Comparison of ENCODE assay signal across 31 mouse cellular contexts in genomic region chr4:49581256-49581655, GRCm38 (mm10). TPM values are rescaled to one million over a fixed set of nuclear protein-coding genes. Genes with fewer than 3 reads are reported as not detected.
DNase-seq lines count a peak whose midpoint lies in the region; ATAC-seq and TF ChIP-seq lines count a peak whose summit lies in the region.
"Had no signal": no experiment of that assay in that cellular context is flagged by ENCODE, and none has a peak within 500 bp of the region (broad histone marks: within the 10 kb centered on the region; RNA-seq: fewer than 3 reads in every experiment).

No protein-coding gene starts in this region.

- TF ChIP-seq CTCF in liver, postnatal 0 days (IDR thresholded peaks at IDR 0.05; ENCODE audit: low read depth), result no peak

- no peak for DNase-seq in heart, postnatal 14 days
- peak; percentile 54 for DNase-seq in c-Kit-positive CD71-positive TER-119-negative erythroid progenitor cells, embryonic 14.5 days (ENCODE audit: low read depth)
- no peak for DNase-seq in liver, postnatal 0 days
- DNase-seq in spleen, postnatal 4 days (ENCODE audit: low spot score in 2 of 2), result no peak
- DNase-seq: adrenal gland, postnatal 25 days; cerebellum, adult 8-10 months; cerebellum, postnatal 36 days; embryo, embryonic 11 days; heart, adult 2 months; heart, postnatal 10 days; kidney, adult 2 months; layer of hippocampus, adult 9-11 months; midbrain, embryonic 14.5 days; retina, postnatal 1 day; right cerebral cortex, postnatal 14 days; thymus, postnatal 14 days had no signal

- peaks cover 26% of the 10 kb centered on the region for H3K4me1 ChIP-seq in heart, embryonic 12.5 days (replicated peaks)
- peaks cover 41% of the 10 kb centered on the region for H3K4me1 ChIP-seq in liver, embryonic 12.5 days
- H3K4me1 ChIP-seq in liver, postnatal 0 days (ENCODE audit: insufficient read depth), result no peaks in the 10 kb centered on the region
- H3K4me1 ChIP-seq in hindbrain, embryonic 13.5 days (replicated peaks), result peaks cover 9% of the 10 kb centered on the region; the same call in 1 of the 2 replicates
- H3K4me1 ChIP-seq: hindbrain, embryonic 10.5 days; limb, embryonic 10.5 days had no signal

- WGBS in heart, embryonic 12.5 days, result 50% methylated on average over 4 of the region's 4 CpGs
- 17% methylated on average over 4 of the region's 4 CpGs for WGBS in liver, embryonic 12.5 days (ENCODE audit: insufficient replicate concordance)
- WGBS in liver, postnatal 0 days (ENCODE audit: insufficient replicate concordance), result 34% methylated on average over 4 of the region's 4 CpGs
- 70% methylated on average over 4 of the region's 4 CpGs for WGBS in hindbrain, embryonic 13.5 days

- no peak overlapping the region for H3K4me2 ChIP-seq in heart, embryonic 12.5 days
- peak overlapping the region; percentile 45 for H3K4me2 ChIP-seq in liver, embryonic 12.5 days
- H3K4me2 ChIP-seq in liver, postnatal 0 days (ENCODE audit: low read depth, low read length), result 0 out of 2 replicates have a peak overlapping the region, but pooled peaks have one; percentile 26
- no peak overlapping the region for H3K4me2 ChIP-seq in hindbrain, embryonic 13.5 days
- H3K4me2 ChIP-seq: embryonic facial prominence, embryonic 13.5 days; forebrain, embryonic 12.5 days; heart, embryonic 13.5 days; limb, embryonic 15.5 days; lung, embryonic 15.5 days; neural tube, embryonic 15.5 days had no signal

- intact Hi-C loops in heart, postnatal 14 days (cut with DNase I), result no loop called here

- no peak overlapping the region for H3K4me3 ChIP-seq in heart, embryonic 12.5 days
- 0 out of 2 replicates have a peak overlapping the region, but pooled peaks have one; percentile 1 for H3K4me3 ChIP-seq in liver, embryonic 12.5 days
- no peak overlapping the region for H3K4me3 ChIP-seq in liver, postnatal 0 days (ENCODE audit: low read depth, low read length)
- no peak overlapping the region for H3K4me3 ChIP-seq in hindbrain, embryonic 13.5 days
- H3K4me3 ChIP-seq: embryonic facial prominence, embryonic 13.5 days; erythroblast, embryonic 14.5 days; forebrain, embryonic 12.5 days; heart, adult 2 months; heart, embryonic 13.5 days; hindbrain, embryonic 10.5 days; limb, embryonic 10.5 days; limb, embryonic 15.5 days; lung, embryonic 15.5 days; neural tube, embryonic 15.5 days had no signal

- ATAC-seq in heart, embryonic 12.5 days (ENCODE audit: insufficient number of reproducible peaks, low FRiP score), result peak; percentile 53; the same call in 1 of the 2 replicates
- ATAC-seq in liver, embryonic 12.5 days, result peak; percentile 97
- peak; percentile 84 for ATAC-seq in liver, postnatal 0 days
- no peak for ATAC-seq in hindbrain, embryonic 13.5 days (ENCODE audit: low FRiP score)
- no peak for ATAC-seq in frontal cortex, adult (ENCODE audit: low TSS enrichment)
- ATAC-seq: hindbrain, embryonic 16.5 days had no signal

- H3K27me3 ChIP-seq in heart, embryonic 12.5 days (replicated peaks), result no peaks in the 10 kb centered on the region
- H3K27me3 ChIP-seq in liver, embryonic 12.5 days (replicated peaks), result no peaks in the 10 kb centered on the region
- no peaks in the 10 kb centered on the region for H3K27me3 ChIP-seq in liver, postnatal 0 days (ENCODE audit: insufficient read depth, low read length)
- H3K27me3 ChIP-seq in hindbrain, embryonic 13.5 days, result no peaks in the 10 kb centered on the region
- H3K27me3 ChIP-seq: embryonic facial prominence, embryonic 13.5 days; forebrain, embryonic 12.5 days; heart, embryonic 13.5 days; limb, embryonic 15.5 days; lung, embryonic 15.5 days; neural tube, embryonic 15.5 days had no signal

- H3K27ac ChIP-seq in heart, embryonic 12.5 days (ENCODE audit: poor library complexity, severe bottlenecking), result no peak overlapping the region
- peak overlapping the region; percentile 81 for H3K27ac ChIP-seq in liver, embryonic 12.5 days
- peak overlapping the region; percentile 22; the same call in 1 of the 2 replicates for H3K27ac ChIP-seq in liver, postnatal 0 days (ENCODE audit: low read depth)
- H3K27ac ChIP-seq in hindbrain, embryonic 13.5 days, result no peak overlapping the region
- H3K27ac ChIP-seq: embryonic facial prominence, embryonic 13.5 days; forebrain, embryonic 12.5 days; heart, adult 2 months; heart, embryonic 13.5 days; hindbrain, embryonic 10.5 days; limb, embryonic 10.5 days; limb, embryonic 15.5 days; lung, embryonic 15.5 days; neural tube, embryonic 15.5 days had no signal

- H3K9ac ChIP-seq in heart, embryonic 12.5 days, result no peak overlapping the region
- H3K9ac ChIP-seq in liver, embryonic 12.5 days, result peak overlapping the region; percentile 58; the same call in 1 of the 2 replicates
- H3K9ac ChIP-seq in liver, postnatal 0 days (replicated peaks), result no peak overlapping the region
- H3K9ac ChIP-seq in hindbrain, embryonic 13.5 days, result no peak overlapping the region
- H3K9ac ChIP-seq: embryonic facial prominence, embryonic 13.5 days; forebrain, embryonic 12.5 days; heart, embryonic 13.5 days; limb, embryonic 15.5 days; lung, embryonic 15.5 days; neural tube, embryonic 15.5 days had no signal

- TF ChIP-seq EP300 in liver, postnatal 0 days (IDR thresholded peaks at IDR 0.05; ENCODE audit: low read depth), result peak; percentile 76

- H3K9me3 ChIP-seq in heart, embryonic 12.5 days (replicated peaks), result no peaks in the 10 kb centered on the region
- H3K9me3 ChIP-seq in liver, embryonic 12.5 days (replicated peaks), result no peaks in the 10 kb centered on the region
- no peaks in the 10 kb centered on the region for H3K9me3 ChIP-seq in liver, postnatal 0 days (ENCODE audit: low read length)
- H3K9me3 ChIP-seq in hindbrain, embryonic 13.5 days, result no peaks in the 10 kb centered on the region
- H3K9me3 ChIP-seq: embryonic facial prominence, embryonic 13.5 days; forebrain, embryonic 12.5 days; heart, embryonic 13.5 days; hindbrain, embryonic 10.5 days; limb, embryonic 10.5 days; limb, embryonic 15.5 days; lung, embryonic 15.5 days; neural tube, embryonic 15.5 days had no signal

- H3K36me3 ChIP-seq in heart, embryonic 12.5 days, result peaks cover 21% of the 10 kb centered on the region
- peaks cover 11% of the 10 kb centered on the region for H3K36me3 ChIP-seq in liver, embryonic 12.5 days
- H3K36me3 ChIP-seq in liver, postnatal 0 days (replicated peaks; ENCODE audit: insufficient read depth, low read length), result no peaks in the 10 kb centered on the region
- H3K36me3 ChIP-seq in hindbrain, embryonic 13.5 days, result peaks cover 19% of the 10 kb centered on the region

RNA-seq across cellular contexts. Expression of gene Tmem246, which starts 16.4 kb away (rescaled TPM):
- 47.5 and 48.0 TPM in 2 replicates for polyA plus RNA-seq in heart, embryonic 12.5 days (2016; fragmentation: Nextera tagmentation; extraction: Ambion mirVana)
- total RNA-seq in heart, postnatal 14 days (2021), result 10 to 100 TPM; 40.4 to 43.5 TPM
- 13.3 and 14.6 TPM in 2 replicates for polyA plus RNA-seq in liver, embryonic 12.5 days (2016; fragmentation: Nextera tagmentation; extraction: Ambion mirVana)
- 3.3 and 3.9 TPM in 2 replicates for polyA plus RNA-seq in liver, postnatal 0 days (2015; fragmentation: Nextera tagmentation; extraction: Ambion mirVana)
- polyA plus RNA-seq in hindbrain, embryonic 13.5 days (2015; fragmentation: Nextera tagmentation; extraction: Ambion mirVana), result 62.7 and 67.1 TPM in 2 replicates
- total RNA-seq: monocyte, adult 5-6 weeks had no signal

RNA-seq across cellular contexts. Expression of gene Aldob, which starts 31.9 kb away (rescaled TPM):
- polyA plus RNA-seq in heart, embryonic 12.5 days (2016; fragmentation: Nextera tagmentation; extraction: Ambion mirVana), result 0.39 and 0.42 TPM in 2 replicates
- under 1 TPM; 0.10 to 0.17 TPM for total RNA-seq in heart, postnatal 14 days (2021)
- 54.0 and 57.6 TPM in 2 replicates for polyA plus RNA-seq in liver, embryonic 12.5 days (2016; fragmentation: Nextera tagmentation; extraction: Ambion mirVana)
- 2,616 and 2,625 TPM in 2 replicates for polyA plus RNA-seq in liver, postnatal 0 days (2015; fragmentation: Nextera tagmentation; extraction: Ambion mirVana)
- 0.19 TPM in 1 of 2 replicates, not detected in the other for polyA plus RNA-seq in hindbrain, embryonic 13.5 days (2015; fragmentation: Nextera tagmentation; extraction: Ambion mirVana)
- total RNA-seq: adrenal gland, postnatal 25 days; monocyte, adult 5-6 weeks had no signal
- polyA plus RNA-seq: embryonic facial prominence, embryonic 13.5 days; erythroblast, embryonic 14.5 days; hindbrain, embryonic 10.5 days; limb, embryonic 10.5 days; midbrain, embryonic 14.5 days had no signal

RNA-seq across cellular contexts. Expression of gene Rnf20, which starts 50.5 kb away (rescaled TPM):
- 29.2 and 30.2 TPM in 2 replicates for polyA plus RNA-seq in heart, embryonic 12.5 days (2016; fragmentation: Nextera tagmentation; extraction: Ambion mirVana)
- total RNA-seq in heart, postnatal 14 days (2021), result 10 to 100 TPM; 36.9 to 37.1 TPM
- polyA plus RNA-seq in liver, embryonic 12.5 days (2016; fragmentation: Nextera tagmentation; extraction: Ambion mirVana), result 24.0 and 25.1 TPM in 2 replicates
- 9.4 and 11.8 TPM in 2 replicates for polyA plus RNA-seq in liver, postnatal 0 days (2015; fragmentation: Nextera tagmentation; extraction: Ambion mirVana)
- 57.8 and 58.4 TPM in 2 replicates for polyA plus RNA-seq in hindbrain, embryonic 13.5 days (2015; fragmentation: Nextera tagmentation; extraction: Ambion mirVana)

Comparison
In these comparisons a context has a peak if more than half of its experiments do, and no peak if none do; other contexts are left out.
1. RNA of gene Aldob, which starts 31.9 kb away (polyA plus RNA-seq): 2,616 to 2,625 TPM in liver, postnatal 0 days; 54.0 to 57.6 TPM in liver, embryonic 12.5 days, 0.39 to 0.42 TPM in heart, embryonic 12.5 days and 0.19 TPM in hindbrain, embryonic 13.5 days; every median in the first group is over 10 times any median in the second.
2. ATAC-seq: peak in heart, embryonic 12.5 days (single experiment), liver, embryonic 12.5 days (single experiment) and liver, postnatal 0 days (single experiment); none in hindbrain, embryonic 13.5 days (single experiment) and frontal cortex, adult (single experiment).
3. H3K27ac ChIP-seq: peak in liver, embryonic 12.5 days (single experiment) and liver, postnatal 0 days (single experiment); none in heart, embryonic 12.5 days (single experiment) and hindbrain, embryonic 13.5 days (single experiment).
4. H3K4me2 ChIP-seq: peak in liver, embryonic 12.5 days (single experiment) and liver, postnatal 0 days (single experiment); none in heart, embryonic 12.5 days (single experiment) and hindbrain, embryonic 13.5 days (single experiment).